In genomic region chr7:6776314-6777059, GRCm38 (mm10) we compare ENCODE assay signal across 9 mouse cellular contexts. TPM values are rescaled to one million over a fixed set of nuclear protein-coding genes. Genes with fewer than 3 reads are reported as not detected.
A peak's percentile ranks its signal among the peaks of the same experiment; 100 is the strongest.
DNase-seq lines count a peak whose midpoint lies in the region; ATAC-seq lines count a peak whose summit lies in the region.
"Had no signal": no experiment of that assay in that cellular context is flagged by ENCODE, and none has a peak within 500 bp of the region (broad histone marks: within the 10 kb centered on the region; RNA-seq: fewer than 3 reads in every experiment).

No protein-coding gene starts in this region.

- DNase-seq in kidney, adult 9 months: no peak
- DNase-seq in cerebellum, postnatal 36 days: peak; percentile 38 to 63
- peak; percentile 53 for DNase-seq in layer of hippocampus, adult 9-10 months (ENCODE audit: low spot score)
- peak; percentile 81 to 90 for DNase-seq in right cerebral cortex, postnatal 10 days (ENCODE audit: low spot score in 2 of 2)
- no peak for DNase-seq in yolk sac, embryonic 10.5 days (ENCODE audit: low spot score)
- DNase-seq in thymus, postnatal 0 days (ENCODE audit: low spot score): no peak
- no peak for DNase-seq in lung, postnatal 14 days

- H3K4me1 ChIP-seq in kidney, embryonic 15.5 days: peaks cover 58% of the 10 kb centered on the region

- H3K4me2 ChIP-seq in kidney, embryonic 15.5 days: no peak overlapping the region

- H3K4me3 ChIP-seq in kidney, embryonic 15.5 days (replicated peaks): no peak overlapping the region
- H3K4me3 ChIP-seq: gastrocnemius, adult 2 months had no signal

- H3K27me3 ChIP-seq in kidney, embryonic 15.5 days: no peaks in the 10 kb centered on the region

- ATAC-seq in kidney, embryonic 15.5 days (replicated peaks; ENCODE audit: low FRiP score): no peak

- no peak overlapping the region for H3K9ac ChIP-seq in kidney, embryonic 15.5 days

- H3K9me3 ChIP-seq in kidney, embryonic 15.5 days (replicated peaks): no peaks in the 10 kb centered on the region

- H3K27ac ChIP-seq in kidney, embryonic 15.5 days: peak overlapping the region; percentile 75
- H3K27ac ChIP-seq: gastrocnemius, adult 2 months had no signal

- 81% methylated on average over 10 of the region's 10 CpGs for WGBS in kidney, embryonic 15.5 days

- H3K36me3 ChIP-seq in kidney, embryonic 15.5 days: no peaks in the 10 kb centered on the region

RNA-seq across cellular contexts. Expression of gene Usp29, which starts 46.1 kb away (rescaled TPM):
- polyA plus RNA-seq in kidney, embryonic 15.5 days (2015; fragmentation: Nextera tagmentation; extraction: Ambion mirVana): 5.1 and 7.3 TPM in 2 replicates
- 0.06 and 0.23 TPM in 2 replicates for polyA plus RNA-seq in thymus, postnatal 0 days (2015; fragmentation: Nextera tagmentation; extraction: Ambion mirVana)

RNA-seq across cellular contexts. Expression of gene Peg3, which starts 46.3 kb away (rescaled TPM):
- 164 and 168 TPM in 2 replicates for polyA plus RNA-seq in kidney, embryonic 15.5 days (2015; fragmentation: Nextera tagmentation; extraction: Ambion mirVana)
- polyA plus RNA-seq in thymus, postnatal 0 days (2015; fragmentation: Nextera tagmentation; extraction: Ambion mirVana): 5.3 and 6.3 TPM in 2 replicates

Comparison
In these comparisons a context has a peak if more than half of its experiments do, and no peak if none do; other contexts are left out.
1. DNase-seq: peak in cerebellum, postnatal 36 days (2 of 2), layer of hippocampus, adult 9-10 months (single experiment) and right cerebral cortex, postnatal 10 days (2 of 2); none in kidney, adult 9 months (single experiment), yolk sac, embryonic 10.5 days (single experiment), thymus, postnatal 0 days (single experiment) and lung, postnatal 14 days (single experiment).
2. RNA of gene Peg3, which starts 46.3 kb away (polyA plus RNA-seq): 164 to 168 TPM in kidney, embryonic 15.5 days; 5.3 to 6.3 TPM in thymus, postnatal 0 days; every median in the first group is over 10 times any median in the second.